Mouse (Mus musculus): Measurements from ENCODE around the gene Gpr180.

- TF ChIP-seq POLR2A (IDR thresholded peaks at IDR 0.05; ENCODE audit: borderline replicate concordance, low read depth, low read length) (no peak), CTCF (IDR thresholded peaks at IDR 0.05; ENCODE audit: low read depth, low read length) (no peak)
Observed at GRCm38 (mm10) chr14:118124129-118124528, 12.8 kb upstream of the Gpr180 start.

Measured in bone marrow macrophage, adult 2 months (primary cell).